Mouse (Mus musculus): ENCODE results near the gene Kif24. TPM values are rescaled to one million over a fixed set of nuclear protein-coding genes. Genes with fewer than 3 reads are reported as not detected.
"Not testable (repeated sequence)": the region's sequence is repeated elsewhere in the genome, so short reads cannot be mapped to it uniquely, and the experiment has no call there.

Gene Kif24
- total RNA-seq, 4 experiments from 2014 or later = 0.72 to 1.8 (median 1.3) TPM

DNA sequence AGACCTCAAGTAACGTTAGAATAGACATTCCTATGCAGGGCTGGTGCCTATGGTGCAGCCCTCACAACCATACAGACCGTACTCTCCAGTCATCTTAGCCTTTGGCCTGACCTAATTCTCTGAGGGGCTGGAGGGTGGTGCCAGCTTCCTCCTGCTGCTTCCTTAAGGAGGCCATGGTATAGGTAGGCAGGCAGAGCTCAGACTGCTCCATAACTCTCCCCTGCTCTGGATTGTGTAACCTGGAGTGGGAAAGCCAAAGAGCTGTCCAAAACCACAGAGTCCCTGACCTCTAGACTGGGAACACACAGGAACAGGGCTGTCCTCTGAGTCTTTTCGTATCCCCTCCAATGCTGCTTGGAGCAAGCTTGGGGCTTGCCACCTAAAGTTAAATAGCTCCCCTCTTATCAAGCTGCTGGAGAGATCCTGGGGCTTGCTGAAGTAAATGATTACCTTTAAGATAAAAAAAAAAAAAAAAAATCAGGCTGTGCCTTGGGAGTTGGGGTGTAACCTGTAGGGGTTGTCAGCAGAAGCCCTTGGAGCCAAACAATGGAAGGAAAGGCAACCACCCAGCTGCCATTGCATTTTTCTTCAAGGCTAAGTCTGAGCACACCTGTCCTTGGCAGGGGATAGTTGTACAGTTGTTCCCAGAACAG is 28.9 kb upstream of the Kif24 start:
- DNase-seq (ENCODE audit: low spot score in 2 of 2) = no peak

DNA sequence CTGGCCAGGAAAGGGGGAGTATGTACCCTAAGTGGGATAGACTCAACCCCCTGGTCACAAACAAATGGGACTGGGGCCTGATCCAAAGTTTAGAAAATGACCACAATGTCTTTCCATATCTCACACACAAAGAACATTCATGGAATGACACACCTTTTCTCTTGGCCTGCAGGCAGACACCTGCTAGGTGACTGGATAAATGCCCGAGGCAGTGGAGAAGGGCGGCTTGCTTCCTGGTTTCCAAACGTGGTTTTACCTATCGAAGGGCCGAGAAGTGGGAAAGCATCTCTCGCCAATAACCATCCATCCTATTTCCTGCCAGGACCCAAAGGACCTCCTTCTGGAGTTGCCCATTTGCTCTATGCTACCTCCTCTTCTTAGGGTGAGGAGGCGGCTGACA is 28.3 kb upstream of the Kif24 start:
- DNase-seq (ENCODE audit: low spot score in 2 of 2) = no peak

DNA sequence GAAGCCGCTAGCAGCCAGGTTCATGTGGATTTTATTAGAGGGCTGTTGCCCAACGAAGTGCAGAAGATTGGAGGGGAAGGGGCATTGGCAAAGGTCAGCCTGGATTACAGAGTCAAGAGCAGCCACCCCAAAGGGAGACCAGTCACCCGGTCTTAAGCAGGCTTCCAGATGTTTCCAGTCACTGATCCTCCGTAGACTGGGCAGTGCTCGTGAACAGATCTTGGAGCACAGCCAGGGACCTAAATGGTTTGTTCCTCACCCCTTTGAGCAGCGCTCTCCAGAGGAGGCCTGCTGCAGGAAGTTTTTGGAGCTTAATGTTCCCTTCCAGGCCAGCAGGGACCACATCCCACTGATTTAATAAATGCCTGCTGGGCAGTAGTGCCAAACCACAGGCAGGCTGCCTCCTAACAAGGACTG is 16.9 kb upstream of the Kif24 start:
- no peak for DNase-seq (ENCODE audit: low spot score in 2 of 2)

DNA sequence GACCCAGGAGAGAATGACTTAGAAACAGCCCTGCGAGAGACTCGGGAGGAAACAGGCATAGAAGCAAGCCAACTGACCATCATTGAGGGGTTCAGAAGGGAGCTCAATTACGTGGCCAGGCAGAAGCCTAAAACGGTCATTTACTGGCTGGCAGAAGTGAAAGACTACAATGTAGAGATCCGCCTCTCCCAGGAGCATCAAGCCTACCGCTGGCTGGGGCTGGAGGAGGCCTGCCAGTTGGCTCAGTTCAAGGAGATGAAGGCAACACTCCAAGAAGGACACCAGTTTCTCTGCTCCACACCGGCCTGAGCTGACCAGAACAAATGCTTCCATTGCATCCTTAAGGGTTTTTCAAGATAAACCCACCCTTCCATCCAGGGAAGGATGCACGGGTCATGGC is 15.6 kb upstream of the Kif24 start:
- no peak for DNase-seq (ENCODE audit: low spot score in 2 of 2)

DNA sequence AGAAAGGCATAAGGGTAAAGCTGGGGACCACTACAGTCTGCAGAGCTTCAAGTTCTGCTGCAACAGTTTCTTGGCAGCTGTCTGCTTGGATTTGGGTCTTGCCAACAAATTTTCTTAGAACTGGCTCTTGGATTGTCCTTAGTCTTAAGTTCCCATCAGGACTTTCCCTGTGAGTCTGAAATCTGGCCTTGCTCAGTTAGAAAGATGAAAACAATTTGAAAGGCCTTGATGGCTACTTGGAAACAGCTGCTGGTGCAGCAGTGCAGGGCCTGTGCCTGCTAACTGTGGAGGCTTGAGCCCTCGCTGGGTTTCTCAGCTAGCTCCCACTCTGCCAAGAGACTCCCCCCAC is 14.7 kb upstream of the Kif24 start:
- no peak for DNase-seq (ENCODE audit: low spot score in 2 of 2)

DNA sequence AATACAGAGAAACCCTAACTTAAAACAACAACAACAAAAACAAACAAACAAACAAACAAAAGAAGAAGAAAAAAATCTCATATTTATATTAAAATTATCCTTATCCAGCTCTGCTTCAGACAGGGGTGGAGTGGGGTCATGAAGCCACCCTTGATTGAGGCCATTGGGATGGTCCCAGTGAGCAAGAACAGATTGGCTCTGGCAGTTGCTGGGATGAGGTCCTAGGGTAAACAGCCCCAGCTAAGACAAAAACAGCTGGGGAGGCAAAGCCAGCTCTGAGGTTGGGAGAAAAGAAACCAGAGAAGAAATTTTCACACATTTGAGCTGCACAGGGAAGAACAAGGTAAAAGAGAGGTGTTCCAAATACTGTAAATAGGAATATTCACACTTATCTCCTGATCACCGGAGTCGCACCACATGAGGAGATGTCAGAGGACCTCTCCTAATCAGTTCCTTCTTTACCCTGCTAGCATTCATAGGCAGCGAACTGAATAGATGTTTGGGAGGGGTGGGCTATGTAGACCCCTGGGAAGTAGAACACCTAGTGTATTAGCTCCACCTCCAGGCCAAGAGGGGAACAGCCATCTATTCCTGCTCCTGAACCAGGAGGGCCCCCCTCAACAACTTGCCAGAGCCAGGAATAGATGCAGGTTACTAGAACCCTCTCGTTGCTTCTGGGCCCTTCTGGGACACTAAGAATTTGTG is 14.2 kb upstream of the Kif24 start:
- DNase-seq (ENCODE audit: low spot score in 2 of 2) = no peak

DNA sequence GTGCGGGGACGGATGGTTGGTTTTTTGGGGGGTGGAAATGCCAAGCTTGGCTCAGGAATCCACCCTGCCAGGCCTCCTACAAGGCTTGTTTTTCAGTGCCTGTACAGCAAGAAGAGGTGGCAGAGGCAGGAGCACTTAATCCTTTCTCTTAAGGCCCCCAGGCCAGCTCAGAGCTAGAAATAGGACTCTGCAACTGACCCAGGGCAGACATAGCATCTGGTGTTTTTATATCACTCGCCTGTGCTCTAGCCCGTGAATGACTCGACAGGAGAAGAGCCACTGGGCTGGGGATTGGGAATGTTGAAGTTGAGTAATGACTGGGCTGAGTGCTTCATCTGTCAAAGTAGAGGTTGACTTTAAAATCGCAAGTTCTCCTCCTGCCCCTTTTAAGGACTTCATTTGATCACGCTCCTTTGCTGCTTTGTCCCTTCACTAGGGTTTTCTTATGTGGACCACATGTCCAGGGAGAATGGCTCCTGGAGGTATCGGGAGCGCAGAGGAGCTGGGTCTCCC is 13.0 kb upstream of the Kif24 start:
- no peak for DNase-seq (ENCODE audit: low spot score in 2 of 2)

DNA sequence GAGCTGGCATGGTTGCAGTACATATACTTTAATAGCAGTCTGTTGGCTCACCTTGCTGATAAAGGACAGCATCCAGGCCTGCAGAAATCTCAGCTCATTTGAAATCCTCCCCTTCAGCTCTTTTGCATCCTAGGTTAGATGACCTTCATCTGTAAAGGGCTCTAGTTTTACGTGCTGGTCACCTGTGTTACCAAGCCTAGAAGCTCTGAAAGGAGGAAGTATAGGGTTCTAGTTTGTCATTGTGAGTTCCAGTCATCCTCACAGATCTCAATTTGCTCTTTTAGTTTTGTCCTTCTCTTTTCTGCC is 6.7 kb upstream of the Kif24 start:
- no peak for DNase-seq (ENCODE audit: low spot score in 2 of 2)

DNA sequence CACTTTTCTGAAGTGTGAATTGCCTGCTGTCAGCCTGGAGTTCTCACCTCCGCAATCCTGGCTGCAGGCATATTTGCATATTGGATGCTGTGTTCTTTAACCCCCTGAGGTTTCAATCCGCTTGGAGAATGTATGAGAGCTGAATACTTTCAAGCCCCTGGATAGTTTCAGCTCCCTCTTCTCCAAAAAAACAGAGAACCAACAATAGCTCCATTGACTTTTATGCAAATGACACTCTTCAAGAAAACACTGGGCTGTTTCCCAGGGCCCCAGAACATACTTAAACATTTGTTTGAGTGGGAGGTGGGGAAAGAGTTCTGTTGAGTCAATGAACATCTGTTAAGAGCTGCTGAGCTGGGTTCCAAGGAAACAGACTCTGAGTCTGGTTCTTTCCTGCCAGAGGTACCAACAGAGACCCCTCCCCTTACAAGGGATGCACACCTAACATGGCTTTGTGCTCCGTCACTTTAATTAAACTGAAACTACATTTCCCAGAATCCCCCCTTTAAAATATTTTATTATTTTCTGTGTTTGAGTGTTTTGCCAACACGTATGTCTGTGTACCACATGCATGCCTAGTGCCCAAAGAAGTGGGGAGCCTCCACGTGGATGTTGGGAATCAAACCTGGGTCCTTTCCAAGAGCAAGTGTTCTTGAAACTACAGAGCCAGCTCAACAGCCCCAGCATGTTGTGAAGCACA is 6.1 kb upstream of the Kif24 start:
- peak in 1 of 2 experiments; percentile 62 for DNase-seq (ENCODE audit: low spot score in 2 of 2)

DNA sequence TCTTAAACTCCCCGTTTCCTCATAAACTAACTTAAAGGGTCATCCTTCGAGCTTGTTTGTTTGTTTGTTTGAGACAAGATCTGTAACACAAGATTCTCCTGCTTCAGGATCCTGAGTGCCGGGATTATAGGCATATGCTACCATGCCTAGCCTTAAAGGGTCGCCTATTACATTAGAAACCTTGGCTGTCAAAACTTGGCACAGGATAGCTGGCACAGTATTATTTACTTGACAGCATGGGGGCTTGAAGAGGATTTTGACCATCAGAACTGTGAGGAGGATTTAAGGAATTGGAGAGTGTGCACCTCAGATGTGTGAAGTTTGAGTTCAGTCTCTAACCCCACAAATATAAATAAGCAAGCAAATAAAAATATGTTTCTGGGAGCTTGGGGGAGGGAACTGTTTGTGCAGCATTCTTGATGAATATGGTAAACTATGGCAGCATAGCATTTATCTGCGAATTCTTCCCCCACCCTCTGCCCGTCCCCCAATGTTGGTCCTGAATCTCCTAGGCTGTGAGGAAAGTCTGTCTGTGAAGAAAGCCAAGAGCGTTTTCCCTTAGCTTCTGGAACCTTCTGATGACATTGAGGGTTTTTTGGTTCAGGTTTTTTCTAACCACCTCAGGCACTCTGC is 5.5 kb upstream of the Kif24 start:
- no peak for DNase-seq (ENCODE audit: low spot score in 2 of 2)

DNA sequence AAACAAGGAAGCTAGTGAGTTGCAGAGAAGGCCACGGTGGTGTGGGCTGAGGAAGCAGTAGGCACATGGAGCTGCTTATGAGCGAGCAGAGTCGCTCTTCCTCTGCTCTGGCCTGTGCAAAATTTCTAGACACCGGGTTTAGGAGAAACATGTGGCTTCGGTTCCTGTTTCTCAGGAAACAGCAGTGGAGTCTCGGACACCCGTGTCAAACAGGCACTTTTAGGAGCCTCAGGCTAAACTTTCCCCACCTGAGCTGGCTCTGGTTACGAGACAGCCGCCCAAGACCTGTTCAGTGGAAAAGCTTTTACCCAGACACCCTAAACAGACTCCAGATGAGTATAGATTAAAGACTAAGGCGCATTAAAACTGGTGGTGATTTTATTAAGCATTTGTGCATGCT is 4.5 kb upstream of the Kif24 start:
- DNase-seq (ENCODE audit: low spot score in 2 of 2) = no peak

DNA sequence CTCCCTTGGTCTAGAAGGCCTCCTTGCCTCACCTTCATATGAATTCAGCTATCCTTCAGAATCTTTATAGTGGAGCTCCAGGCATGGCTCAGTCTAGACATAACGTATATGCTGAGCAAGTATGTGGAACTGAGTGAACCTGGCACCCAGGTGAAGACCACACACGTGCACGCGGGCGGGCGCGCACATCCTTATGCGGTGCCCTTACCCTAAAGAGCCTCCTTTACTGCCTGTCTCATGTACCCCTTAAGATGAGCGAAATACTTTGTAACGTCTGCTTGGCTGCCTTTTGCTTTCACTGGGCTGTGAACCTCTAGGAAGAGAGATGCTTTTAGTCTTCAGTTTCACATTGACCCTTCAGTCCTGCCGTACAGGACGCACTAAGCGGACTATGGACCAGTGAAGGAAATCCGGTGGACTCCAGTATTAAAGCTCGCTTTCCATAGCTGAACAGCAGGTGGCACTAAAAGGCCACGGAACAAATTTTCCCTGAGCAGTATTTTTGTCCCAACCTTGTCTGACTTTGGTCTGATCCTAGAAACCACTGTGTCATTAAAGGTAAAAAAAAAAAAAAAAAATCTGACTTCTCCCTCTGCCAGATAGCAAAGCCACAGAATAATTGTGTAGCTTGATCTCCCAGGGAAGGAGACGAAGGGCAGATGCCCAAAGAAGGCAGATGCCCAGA is 3.9 kb upstream of the Kif24 start:
- peak in 1 of 2 experiments; percentile 50 for DNase-seq (ENCODE audit: low spot score in 2 of 2)

DNA sequence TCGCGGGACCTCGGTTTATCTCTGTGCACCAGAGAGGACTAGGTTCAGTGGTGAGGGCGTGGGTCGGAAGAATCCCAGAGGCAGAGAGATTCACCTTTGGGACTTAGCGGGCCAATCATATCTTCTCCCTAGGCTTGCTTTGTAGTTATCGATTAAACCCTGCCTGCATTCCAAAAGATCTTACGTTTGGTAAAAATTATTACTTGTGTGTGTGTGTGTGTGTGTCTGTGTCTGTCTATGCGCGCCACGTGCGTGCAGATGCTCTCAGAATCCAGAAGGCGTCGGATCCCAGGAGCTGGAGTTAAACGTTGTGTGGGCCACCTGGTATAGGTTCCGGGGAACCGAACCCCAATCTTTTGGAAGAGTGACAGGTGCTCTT is 589 bp upstream of the Kif24 start:
- DNase-seq (ENCODE audit: low spot score in 2 of 2) = no peak

DNA sequence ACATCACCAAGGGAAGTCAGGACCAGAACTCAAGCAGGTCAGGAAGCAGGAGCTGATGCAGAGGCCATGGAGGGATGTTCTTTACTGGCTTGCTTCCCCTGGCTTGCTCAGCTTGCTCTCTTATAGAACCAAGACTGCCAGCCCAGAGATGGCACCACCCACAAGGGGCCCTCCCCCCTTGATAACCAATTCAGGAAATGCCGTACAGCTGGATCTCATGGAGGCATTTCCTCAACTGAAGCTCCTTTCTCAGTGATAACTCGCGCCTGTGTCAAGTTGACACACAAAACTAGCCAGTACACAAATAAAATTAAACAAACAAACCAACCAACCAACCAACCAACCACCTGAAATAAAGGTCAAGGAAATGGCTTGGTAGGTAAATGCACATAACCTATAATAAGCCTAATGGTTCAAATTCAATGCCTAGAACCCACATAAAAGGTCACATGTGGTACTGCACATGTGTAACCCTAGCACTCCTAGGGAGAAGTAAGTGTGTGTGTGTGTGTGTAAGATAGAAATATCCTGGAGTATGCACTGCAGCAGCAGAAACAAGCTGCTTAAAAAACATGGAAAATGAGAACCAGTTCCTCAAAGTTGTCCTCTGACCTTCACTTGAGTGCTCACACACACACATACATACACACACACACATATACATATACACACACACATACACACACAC is 1.5 kb downstream of the Kif24 start:
- not testable (repeated sequence) for DNase-seq (ENCODE audit: low spot score in 2 of 2)

DNA sequence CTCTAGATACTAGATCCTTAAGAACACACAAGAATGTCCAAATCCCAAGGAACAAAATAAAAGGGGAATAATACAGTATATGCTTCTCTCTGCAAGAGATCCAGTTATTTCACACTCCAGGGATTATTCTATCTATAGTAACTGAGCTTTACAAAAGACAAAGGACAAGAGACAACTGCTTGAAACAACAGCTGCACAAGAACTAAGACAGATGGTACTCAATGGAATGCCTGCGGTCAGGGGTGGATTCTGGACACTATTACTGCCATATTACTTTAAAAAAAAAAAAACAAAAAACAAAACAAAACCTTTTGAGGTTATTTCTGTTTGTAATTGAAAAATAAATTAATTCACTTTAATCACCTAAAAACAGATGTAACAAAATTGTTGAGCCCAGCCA is 4.0 kb downstream of the Kif24 start:
- DNase-seq (ENCODE audit: low spot score in 2 of 2) = no peak

DNA sequence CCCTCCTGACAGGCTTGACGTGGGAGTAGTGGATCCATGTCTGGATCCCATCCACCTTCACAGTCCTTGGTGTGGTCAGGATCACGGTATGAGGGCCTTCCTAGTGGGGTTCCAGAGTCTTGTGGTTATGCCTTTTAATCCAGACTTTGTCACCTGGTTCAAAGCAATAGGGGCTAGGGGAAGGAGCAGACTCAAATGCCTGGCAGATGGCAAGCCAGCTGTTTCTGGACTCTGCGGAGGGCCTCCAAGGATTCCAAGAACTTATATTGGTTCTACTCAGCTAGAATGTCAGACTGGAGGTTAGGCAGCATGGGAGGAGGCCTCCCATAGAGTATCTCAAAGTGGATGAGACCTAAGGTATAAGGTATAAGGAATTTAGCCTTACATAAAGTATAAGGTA is 17.1 kb downstream of the Kif24 start:
- DNase-seq (ENCODE audit: low spot score in 2 of 2) = no peak

DNA sequence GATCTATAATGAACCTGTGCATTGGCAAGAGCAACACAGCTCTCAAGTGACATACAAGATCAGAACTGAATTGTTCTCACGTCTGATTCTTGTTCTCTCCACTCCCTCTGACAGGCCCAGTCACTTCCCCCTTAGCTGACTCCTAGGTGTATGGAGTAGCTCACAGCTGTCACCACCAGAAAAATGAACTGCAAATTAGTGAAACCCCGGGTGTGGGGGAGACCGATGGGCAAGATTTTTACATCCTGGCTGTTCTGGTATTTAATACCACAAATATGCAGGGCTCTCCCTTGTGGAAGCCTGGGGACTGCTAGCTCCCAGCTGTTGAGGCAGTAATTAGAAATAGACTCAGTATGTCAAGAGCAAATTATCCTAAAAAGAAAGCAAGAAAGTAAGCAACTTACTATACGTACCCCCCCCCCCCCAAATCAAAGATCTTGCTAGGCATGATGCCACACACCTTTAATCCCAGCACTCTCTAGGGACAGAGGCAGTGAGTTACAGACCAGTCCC is 21.8 kb downstream of the Kif24 start:
- DNase-seq (ENCODE audit: low spot score in 2 of 2) = no peak

DNA sequence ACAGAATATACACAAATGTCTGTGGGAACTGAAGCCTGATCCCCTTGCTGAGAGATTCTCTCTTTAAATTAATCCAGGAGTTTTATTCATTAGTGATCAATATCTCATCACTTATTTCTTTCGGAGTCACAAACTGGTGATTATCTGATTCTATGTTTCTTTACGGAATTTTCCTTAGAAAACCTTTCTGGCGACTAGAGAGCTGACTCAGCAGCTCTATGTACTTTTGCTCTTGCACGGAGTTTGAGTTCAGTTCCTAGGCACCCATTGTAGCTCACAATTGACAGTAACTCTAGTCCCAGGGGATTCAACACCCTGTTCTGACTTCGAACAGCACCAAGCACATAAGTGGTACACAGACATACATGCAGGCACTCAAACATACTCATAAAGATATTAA is 25.8 kb downstream of the Kif24 start:
- DNase-seq (ENCODE audit: low spot score in 2 of 2) = no peak

DNA sequence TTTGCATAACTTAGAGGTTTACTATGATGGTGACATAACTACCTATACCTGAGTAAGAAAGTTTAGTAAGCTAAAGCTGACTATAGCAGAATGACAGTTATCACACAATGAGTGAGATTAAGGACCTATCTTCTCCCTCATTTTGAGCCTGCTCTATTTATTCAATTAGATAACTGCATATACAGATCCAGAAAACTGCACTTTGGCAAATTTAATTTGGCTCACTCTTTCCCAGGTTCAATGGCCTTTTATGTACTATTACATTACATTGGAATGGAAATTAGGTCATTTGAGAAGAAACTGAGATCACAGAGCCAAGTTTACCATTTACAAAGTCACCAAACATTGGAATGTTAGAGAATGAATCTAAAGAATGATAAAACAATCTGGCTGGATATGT is 47.7 kb downstream of the Kif24 start:
- DNase-seq (ENCODE audit: low spot score in 2 of 2) = no peak

DNA sequence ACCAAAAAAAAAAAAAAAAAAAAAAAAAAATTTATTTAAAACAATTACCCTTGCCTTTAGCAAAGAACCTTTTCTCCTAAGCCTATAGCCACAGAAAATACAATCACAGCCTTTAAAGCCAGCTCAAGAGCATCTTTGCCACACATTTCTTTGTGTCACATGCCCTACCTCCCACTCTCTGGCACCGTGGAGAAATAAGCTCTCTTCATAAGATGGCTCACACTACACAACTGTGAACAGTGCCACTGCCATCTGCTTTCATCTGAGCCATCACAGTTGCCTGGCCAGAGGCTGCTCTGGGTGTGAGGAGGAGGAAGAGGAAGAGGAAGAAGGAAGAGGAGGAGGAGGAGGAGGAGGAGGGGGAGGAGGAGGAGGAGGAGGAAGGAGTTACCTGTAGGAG is 55.3 kb downstream of the Kif24 start:
- DNase-seq (ENCODE audit: low spot score in 2 of 2) = peak in 1 of 2 experiments; percentile 42

DNA sequence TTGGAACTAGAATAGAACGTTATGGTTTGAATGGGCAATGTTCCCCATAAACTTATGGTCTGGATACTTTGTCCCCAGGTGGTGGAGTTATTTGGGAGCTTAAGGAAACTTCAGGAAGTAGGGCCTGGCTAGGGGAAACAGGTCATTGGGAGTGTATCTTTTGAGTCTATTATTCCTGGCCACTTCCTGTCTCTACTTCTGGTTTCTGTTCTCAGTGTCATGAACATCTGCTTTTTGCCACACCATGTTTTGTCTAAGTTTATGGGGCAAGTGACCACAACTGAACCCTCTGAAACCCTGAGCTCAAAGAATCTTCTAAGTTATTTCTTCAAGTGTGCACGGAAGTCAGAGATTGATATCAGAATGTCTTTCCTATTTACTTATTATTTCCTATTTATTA is 57.3 kb downstream of the Kif24 start:
- DNase-seq (ENCODE audit: low spot score in 2 of 2) = no peak

Measured in left cerebral cortex, adult 8-10 months (tissue).